Mouse (Mus musculus): ENCODE data around the gene Ctnna2.

DNA sequence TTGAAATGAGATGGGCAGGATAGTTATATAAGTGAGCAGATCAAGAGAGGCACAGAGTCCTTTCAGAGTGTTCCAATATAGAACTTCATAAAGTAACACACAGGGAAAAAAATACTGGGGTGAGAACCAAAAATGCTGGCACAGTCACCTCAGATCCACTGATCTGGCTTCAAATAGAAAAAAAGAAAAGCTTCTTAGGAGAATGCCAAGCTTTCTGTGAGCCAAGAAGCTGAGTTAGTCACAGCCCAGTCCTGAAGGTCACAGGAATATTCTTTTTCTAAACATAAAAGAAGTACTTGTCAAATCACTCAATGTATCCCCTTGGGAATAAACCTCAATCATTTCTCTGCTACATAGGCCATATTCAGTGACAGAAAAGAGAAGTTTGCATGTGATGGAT is 130.7 kb downstream of the Ctnna2 start:
- TF ChIP-seq CTCF (IDR thresholded peaks at IDR 0.05; ENCODE audit: insufficient read depth, low read length) (no peak), POLR2A (IDR thresholded peaks at IDR 0.05; ENCODE audit: borderline replicate concordance, extremely low read depth, low read depth, low read length) (no peak)

Data from lung, adult 2 months (tissue).